Mouse (Mus musculus): ENCODE results near the gene Myadm. TPM values are rescaled to one million over a fixed set of nuclear protein-coding genes. Genes with fewer than 3 reads are reported as not detected.

The Myadm gene
- total RNA-seq, 2 experiments from 2014 or later: 119 TPM

Other genes starting within 250 kb of the Myadm start
- not detected for gene AU018091, start 119.9 kb upstream of the Myadm start, total RNA-seq (2021)
- gene Nlrp12, start 39.3 kb upstream of the Myadm start, total RNA-seq (2021): under 1 TPM in 1 of 2 experiments, not detected in 1; 0.16 TPM
- 100 to 1,000 TPM; 591 TPM for gene Prkcg, start 99 bp downstream of the Myadm start, total RNA-seq (2021)
- 100 to 1,000 TPM; 115 to 121 TPM for gene Cacng7, start 43.9 kb downstream of the Myadm start, total RNA-seq (2021)
- 100 to 1,000 TPM; 388 to 402 TPM for gene Cacng8, start 101.6 kb downstream of the Myadm start, total RNA-seq (2021)
- 1 to 10 TPM; 1.8 to 1.9 TPM for gene Cacng6, start 135.1 kb downstream of the Myadm start, total RNA-seq (2021)
- not detected for gene Tarm1, start 213.5 kb downstream of the Myadm start, total RNA-seq (2021)